Mouse (Mus musculus): ENCODE results near the gene Gm10837.

Gm10837 gene

GRCm38 (mm10) chr14:122535986-122536385, 45.6 kb downstream of the Gm10837 start:
- DNase-seq, result no peak
